Mouse (Mus musculus): Measurements from ENCODE around the gene Sprn.

The Sprn gene

DNA sequence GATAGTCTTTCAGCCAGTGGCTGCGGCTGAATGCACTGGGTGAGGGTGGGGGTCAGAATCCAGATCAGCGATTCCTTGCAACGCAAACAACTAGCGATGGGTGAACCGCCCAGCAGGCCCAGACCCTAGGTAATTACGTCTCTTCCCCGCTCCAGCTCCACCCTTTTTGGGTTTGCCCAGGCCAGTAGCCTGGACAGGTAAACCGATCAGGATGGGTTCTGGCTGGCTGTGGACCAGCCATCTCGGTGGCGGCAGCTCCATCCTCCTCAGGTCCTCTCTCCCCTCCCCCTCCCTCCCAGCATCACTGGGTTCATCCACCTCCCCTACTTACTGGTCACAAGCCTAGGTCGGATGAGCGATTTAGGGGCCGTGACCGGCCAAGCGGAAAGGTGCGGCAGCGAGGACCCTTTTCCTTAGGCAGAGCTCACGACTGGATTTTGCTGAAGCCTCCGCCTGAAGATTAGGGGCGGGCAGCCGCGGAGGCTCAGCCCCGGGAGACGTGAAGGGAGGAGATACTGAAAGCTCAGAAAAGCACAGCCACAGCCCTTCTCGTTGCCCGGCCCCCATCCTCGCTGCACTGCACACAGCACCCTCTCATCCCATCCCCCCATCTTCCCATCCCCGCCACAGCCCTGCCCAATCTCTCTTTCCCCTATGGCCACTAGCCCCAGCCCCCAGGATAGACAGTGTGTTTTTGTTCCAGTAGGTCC is at the start of gene Sprn:
Gene Sprn (minus strand): TSS at position 660 of the 710 bp plus-strand sequence.
- DNase-seq (ENCODE audit: low spot score): peak; percentile 63

DNA sequence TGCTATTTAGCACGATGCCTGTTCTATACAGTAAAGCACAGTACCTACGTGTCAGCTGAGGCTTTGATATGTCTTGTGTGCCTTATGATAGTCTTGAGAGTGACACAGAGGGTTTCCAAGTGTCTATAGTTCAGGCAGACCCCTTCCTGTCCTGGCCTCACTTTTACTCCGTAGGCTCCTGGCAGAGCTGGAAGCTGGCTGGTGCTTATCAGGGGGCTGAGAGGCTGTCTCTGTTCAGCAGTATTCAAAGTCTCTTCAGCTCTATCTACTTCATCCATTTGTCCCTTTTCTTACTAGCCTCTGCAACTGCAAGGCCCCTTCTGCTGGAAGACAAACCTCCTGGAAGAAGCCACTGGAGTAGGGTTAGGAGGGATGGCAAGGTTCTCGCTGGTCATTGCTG is 46.4 kb upstream of the Sprn start:
- DNase-seq (ENCODE audit: low spot score): no peak

DNA sequence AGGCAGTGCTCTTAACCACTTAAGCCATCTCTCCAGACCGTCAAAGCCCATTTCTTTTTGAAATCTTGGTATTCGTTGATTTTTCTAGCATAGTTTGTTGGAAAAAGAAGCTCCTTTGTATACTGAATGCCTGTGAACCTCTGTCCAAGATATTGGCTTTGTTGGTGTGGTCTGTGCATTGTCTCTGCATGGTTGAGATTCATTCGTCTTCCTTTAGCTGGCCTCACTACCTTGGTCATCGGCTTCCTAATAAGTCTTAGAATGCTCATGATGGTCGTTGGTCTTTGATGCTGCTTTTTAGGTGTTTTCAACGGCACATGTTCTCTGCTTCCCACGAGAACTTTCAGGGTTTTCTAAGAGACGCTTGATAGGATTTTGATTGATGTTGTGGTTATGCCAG is 41.3 kb upstream of the Sprn start:
- no peak for DNase-seq (ENCODE audit: low spot score)

DNA sequence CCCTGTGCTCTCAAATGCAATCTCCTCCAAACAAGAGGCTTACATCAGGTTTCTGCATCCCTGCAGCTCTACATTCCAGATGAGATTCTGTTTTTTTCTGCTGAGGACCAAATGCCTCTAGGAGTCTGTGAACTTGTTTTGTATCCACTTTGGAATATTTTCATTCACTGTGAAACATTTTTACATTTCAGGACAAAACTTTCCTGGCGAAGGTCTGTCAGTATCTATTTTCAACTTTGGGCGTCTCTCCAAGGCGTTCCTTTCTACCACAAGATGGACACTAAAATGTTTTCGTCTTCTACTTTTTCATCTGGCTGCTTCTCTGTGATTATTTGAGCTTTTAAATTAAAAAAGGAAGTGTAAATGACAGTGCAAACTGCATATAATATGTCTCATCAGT is 39.4 kb upstream of the Sprn start:
- no peak for DNase-seq (ENCODE audit: low spot score)

GRCm38 (mm10) chr7:140192851-140193250 is 38.2 kb upstream of the Sprn start:
- DNase-seq (ENCODE audit: low spot score): no peak

DNA sequence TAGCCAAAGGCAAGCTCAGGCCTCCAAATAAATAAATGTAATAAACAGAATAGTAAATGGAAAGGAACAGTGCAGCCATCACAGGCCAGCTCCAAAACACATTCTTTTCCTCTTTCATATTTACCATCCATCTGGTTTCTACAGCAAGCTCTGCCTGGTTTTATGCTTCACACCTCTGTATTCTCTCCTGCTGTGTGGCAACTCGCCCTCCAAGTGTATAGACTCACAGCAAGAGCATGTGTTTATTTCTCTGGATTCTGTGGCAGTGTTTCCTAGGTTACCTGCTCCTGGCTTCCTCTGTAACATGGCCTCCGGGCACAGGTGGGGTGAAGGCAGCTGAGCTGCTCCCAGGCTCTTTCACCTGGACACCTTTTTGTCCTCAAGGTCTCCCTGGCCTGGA is 37.8 kb upstream of the Sprn start:
- DNase-seq (ENCODE audit: low spot score): no peak

- DNase-seq (ENCODE audit: low spot score): no peak
These were observed 35.8 kb upstream of the Sprn start for GRCm38 (mm10) chr7:140190435-140190834.

- DNase-seq (ENCODE audit: low spot score): no peak
These were observed 34.0 kb upstream of the Sprn start for GRCm38 (mm10) chr7:140188391-140189328.

- DNase-seq (ENCODE audit: low spot score): no peak
These were observed 33.2 kb upstream of the Sprn start for GRCm38 (mm10) chr7:140187721-140188390.

DNA sequence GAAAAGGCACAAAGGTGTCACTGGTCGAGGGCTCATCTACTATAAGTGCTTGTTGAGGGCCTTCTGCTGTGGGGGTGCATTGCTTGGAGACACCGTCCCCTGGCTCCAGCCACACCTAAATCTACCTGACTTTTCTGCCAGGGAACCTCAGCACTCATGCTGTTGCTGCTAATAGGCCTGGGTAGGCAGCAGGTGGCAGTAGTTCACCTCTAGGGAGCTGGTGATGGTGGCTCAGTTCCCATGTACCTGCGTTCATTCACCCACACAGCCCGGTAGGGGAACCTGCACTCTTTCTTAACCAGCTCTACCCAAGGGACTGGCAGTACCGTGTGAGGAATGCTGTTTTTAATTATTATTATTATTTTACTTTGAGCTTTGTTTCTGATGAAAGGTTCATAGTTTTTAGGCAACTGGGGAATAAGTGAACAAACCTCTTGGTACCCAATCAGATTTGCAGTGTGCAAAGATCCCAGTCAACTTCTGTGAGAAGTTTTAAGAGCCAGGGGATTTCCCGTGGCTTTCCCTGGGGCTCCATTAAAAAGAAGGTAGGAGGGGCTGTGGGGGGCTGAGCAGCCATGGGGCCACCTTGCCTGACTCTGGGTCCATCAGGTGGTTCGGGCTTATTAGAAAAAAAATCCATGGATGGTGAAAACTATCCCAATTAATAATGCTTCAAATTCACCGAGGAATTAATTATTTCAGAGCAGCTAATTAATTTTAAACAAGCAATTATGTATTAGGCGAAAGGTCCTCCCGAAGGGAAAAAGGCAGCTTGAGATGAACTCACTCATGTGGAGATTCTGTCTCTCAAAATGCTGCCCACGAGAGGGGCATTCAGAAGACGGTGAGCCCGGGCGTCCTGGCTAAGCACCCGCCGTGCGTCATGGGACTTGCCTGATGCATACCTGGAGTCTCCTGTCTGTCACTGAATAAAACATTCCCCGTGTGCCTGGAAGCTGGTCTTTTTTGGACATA is 32.3 kb upstream of the Sprn start:
- DNase-seq (ENCODE audit: low spot score): no peak

DNA sequence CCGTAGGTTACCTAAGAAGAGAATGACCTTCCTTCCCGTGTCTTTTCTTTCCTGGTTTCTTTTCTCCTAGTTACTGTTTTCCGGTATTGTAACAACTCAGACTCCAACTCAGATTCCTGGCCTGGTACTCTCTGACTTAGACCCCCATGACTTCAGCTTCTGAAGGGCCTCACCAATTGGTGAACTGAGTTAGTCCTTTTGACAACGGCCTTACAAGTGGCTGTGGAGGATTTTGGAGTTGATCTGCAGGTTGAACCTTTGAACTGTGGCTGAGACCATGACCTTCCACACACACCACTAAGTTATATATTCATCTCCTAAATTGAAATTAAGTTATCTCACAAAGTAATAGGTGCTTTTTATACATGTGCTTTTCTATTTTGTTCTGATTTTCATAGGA is 29.5 kb upstream of the Sprn start:
- no peak for DNase-seq (ENCODE audit: low spot score)

DNA sequence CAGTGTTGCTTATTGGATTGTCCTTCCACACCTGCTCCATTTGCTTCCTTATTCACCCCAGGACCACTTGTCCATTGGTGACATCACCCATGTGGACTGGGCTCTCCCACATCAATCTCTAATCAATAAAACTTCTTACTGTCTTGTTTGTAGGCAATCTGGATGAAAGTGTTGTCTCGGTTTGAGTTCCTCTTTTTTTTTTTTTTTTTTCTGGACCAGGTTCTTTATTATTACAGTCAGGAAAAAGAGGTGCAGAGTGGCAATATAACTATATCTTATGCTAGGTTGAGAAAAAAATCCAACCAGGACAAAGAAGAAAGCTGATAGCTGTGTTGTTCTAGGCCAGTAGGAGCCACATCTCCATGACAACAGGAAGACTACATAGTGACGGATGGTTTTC is 26.0 kb upstream of the Sprn start:
- DNase-seq (ENCODE audit: low spot score): no peak

DNA sequence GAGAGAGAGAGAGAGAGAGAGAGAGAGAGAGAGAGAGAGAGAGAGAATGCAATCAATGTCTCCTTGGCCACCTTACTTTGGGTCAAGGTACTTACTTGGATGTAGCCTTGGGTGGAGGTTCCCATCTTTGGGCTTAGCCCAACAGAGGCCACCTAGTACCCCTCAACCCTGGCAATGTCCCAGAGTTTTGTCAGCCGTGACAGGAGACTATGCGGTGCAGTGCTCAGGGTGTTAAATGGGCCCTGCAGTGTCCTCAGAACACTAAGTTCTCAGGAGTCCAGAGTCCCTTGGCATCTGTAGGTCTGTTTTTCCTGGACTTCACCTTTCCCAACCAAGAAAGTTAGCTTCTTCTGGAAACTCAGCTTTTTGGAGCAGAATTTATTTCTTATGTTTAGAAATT is 24.5 kb upstream of the Sprn start:
- DNase-seq (ENCODE audit: low spot score): no peak

DNA sequence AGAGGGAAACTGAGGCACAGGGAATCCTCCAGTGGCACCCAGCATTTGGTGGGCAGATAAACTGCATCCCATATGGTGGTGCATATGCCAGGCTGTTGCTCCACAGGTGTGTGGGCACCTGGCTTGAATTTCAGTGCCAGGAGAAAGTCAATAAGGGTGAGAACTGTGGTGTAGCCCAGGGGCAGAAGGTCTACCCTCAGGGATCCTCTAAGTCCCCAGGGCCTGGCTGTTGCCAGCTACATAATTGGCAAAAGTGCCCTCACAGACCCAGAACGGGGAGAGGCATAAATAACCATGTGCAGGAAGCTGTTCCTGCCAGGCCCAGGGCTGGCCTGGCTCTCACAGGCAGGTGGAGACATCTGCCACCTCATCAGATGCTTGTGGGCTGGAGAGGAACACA is 18.3 kb upstream of the Sprn start, which contains the start of gene Olfr523:
Gene Olfr523 (plus strand): TSS at position 282 of the 400 bp plus-strand sequence.
- DNase-seq (ENCODE audit: low spot score): no peak

DNA sequence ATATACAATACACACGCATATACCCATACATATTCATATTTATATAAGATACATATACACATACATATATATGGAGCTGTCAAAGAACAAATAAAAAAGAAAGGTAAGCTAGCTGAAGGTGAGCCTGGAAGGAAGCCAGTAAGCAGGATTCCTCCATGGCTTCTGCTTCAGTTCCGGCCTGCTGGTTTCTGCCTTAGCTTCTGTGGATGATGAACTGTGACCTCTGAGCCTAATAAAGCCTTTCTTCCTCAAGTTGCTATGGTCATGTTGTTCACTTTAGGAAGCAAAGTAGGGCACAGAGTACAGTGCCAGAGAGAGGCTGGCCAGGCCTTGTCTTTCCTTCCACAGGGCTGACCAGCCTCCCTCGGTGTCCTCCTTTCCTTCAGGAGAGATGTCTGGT is 16.2 kb upstream of the Sprn start:
- no peak for DNase-seq (ENCODE audit: low spot score)

GRCm38 (mm10) chr7:140169386-140169785 is 14.7 kb upstream of the Sprn start:
- DNase-seq (ENCODE audit: low spot score): no peak

GRCm38 (mm10) chr7:140167950-140168349 is 13.3 kb upstream of the Sprn start:
- no peak for DNase-seq (ENCODE audit: low spot score)

DNA sequence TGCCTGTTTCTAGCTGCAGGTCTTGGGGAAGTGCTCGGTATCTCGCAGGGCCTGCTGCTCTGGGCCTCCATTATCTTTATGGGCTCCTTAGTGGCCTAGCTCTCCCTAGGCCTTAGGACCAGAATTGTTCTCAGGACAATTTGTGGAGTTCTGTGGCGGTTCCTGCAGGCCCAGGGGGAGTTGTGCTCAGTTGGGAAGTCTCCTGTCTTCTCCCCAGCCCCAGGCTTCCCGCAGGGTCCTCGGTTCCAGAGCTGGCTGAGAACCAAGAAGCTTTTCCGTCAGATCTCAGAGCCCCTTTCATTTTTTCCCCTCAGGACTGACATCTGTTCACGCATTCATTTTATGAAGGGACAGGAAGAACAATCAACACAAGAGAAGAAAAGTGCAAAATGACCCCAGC is 10.0 kb upstream of the Sprn start, which contains the start of gene Olfr522:
Gene Olfr522 (minus strand): TSS at position 101 of the 400 bp plus-strand sequence.
- no peak for DNase-seq (ENCODE audit: low spot score)

DNA sequence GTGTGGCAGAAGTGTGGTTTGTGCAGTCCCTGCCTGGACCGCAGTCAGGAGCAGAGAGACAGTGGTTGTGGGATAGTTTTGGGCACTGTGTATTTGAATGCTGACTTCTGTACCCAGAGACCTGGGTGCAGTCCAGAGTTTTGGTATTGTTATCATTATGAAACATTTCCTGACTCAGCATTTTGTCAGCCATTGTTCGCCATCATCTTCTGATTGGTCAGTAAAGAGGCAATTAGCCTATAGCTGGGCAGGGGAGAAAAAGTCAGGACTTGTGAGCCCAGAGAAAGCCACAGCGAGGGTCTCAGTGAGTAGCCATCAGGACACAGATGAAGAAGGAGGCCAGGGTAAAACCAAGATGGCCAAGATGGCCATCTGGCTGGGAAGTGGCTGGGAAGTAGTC is 5.7 kb upstream of the Sprn start:
- DNase-seq (ENCODE audit: low spot score): no peak

DNA sequence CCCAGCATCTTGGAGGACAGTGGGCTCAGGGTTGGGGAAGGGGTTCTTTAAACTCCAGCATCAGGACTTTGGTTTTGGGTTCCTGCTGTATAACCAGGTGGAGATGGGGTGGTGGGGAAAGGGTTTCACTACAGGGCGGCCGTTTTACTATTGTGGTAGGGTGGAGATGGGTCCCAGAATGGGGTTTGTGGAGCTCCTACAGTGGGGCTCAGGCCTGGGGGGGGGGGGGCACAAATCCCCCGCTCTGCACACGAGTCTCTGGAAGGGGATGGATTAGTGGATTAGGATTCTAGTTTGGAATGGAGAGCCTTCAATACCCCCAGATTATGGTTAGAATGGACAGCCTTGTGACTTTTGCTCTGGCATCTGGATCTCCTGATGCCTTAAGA is 854 bp downstream of the Sprn start:
- DNase-seq (ENCODE audit: low spot score): no peak

DNA sequence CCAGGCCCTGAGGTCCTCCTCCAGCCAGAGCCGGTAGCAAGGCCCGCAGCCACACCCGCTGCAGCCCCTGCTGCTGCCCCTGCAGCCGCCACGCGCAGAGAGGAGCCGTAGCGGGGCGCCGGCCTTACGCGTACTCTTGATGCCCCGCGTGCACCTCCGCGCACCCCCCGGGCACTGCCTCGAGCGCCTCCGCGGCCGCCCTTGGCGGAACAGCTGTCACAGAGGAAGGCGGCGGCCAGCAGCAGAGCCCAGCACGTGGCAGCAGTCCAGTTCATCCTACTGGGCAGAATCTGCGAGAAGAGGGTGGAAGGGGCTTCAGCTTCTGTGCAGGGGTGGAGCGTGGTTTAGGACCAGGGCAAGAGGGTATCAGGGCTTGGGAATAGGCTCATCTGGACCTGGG is 1.3 kb downstream of the Sprn start:
- DNase-seq (ENCODE audit: low spot score): no peak
